Mouse (Mus musculus): ENCODE results near the gene Ap1g1.
"Not testable (repeated sequence)": the region's sequence is repeated elsewhere in the genome, so short reads cannot be mapped to it uniquely, and the experiment has no call there.

Ap1g1 gene

GRCm38 (mm10) chr8:109778280-109778977 is at the start of gene Ap1g1:
TSS of gene Ap1g1 (plus strand) at chr8:109778554.
- peak; percentile 95 for DNase-seq

GRCm38 (mm10) chr8:109731012-109731411 is 47.3 kb upstream of the Ap1g1 start:
- no peak for DNase-seq

- DNase-seq: no peak
Observed at GRCm38 (mm10) chr8:109734018-109734417, 44.3 kb upstream of the Ap1g1 start.

- no peak for DNase-seq
Observed at GRCm38 (mm10) chr8:109736819-109737218, 41.5 kb upstream of the Ap1g1 start.

- peak; percentile 95 for DNase-seq
Observed at GRCm38 (mm10) chr8:109737237-109738048, 40.9 kb upstream of the Ap1g1 start, which contains the start of gene Atxn1l. TSS of gene Atxn1l (minus strand) at chr8:109737739.

GRCm38 (mm10) chr8:109738049-109738380 is 40.3 kb upstream of the Ap1g1 start:
- no peak for DNase-seq

- DNase-seq: no peak
Observed at GRCm38 (mm10) chr8:109747468-109748199, 30.7 kb upstream of the Ap1g1 start.

- DNase-seq: no peak
Observed at GRCm38 (mm10) chr8:109750274-109750673, 28.1 kb upstream of the Ap1g1 start.

- DNase-seq: no peak
Observed at GRCm38 (mm10) chr8:109750699-109751098, 27.7 kb upstream of the Ap1g1 start.

- DNase-seq: no peak
Observed at GRCm38 (mm10) chr8:109751731-109752485, 26.4 kb upstream of the Ap1g1 start.

GRCm38 (mm10) chr8:109754696-109755095 is 23.7 kb upstream of the Ap1g1 start:
- no peak for DNase-seq

- DNase-seq: not testable (repeated sequence)
Observed at GRCm38 (mm10) chr8:109755554-109755953, 22.8 kb upstream of the Ap1g1 start.

- no peak for DNase-seq
Observed at GRCm38 (mm10) chr8:109756849-109757248, 21.5 kb upstream of the Ap1g1 start.

- DNase-seq: no peak
Observed at GRCm38 (mm10) chr8:109759426-109759825, 18.9 kb upstream of the Ap1g1 start.

GRCm38 (mm10) chr8:109760221-109760620 is 18.1 kb upstream of the Ap1g1 start:
- no peak for DNase-seq

- no peak for DNase-seq
Observed at GRCm38 (mm10) chr8:109764031-109764430, 14.3 kb upstream of the Ap1g1 start.

GRCm38 (mm10) chr8:109766081-109766480 is 12.3 kb upstream of the Ap1g1 start:
- no peak for DNase-seq

GRCm38 (mm10) chr8:109773154-109773553 is 5.2 kb upstream of the Ap1g1 start:
- no peak for DNase-seq

- DNase-seq: no peak
Observed at GRCm38 (mm10) chr8:109777851-109778250, 503 bp upstream of the Ap1g1 start.

- no peak for DNase-seq
Observed at GRCm38 (mm10) chr8:109778993-109779421, 653 bp downstream of the Ap1g1 start.

GRCm38 (mm10) chr8:109779431-109780228 is 1.3 kb downstream of the Ap1g1 start:
- DNase-seq: no peak

GRCm38 (mm10) chr8:109780548-109780947 is 2.2 kb downstream of the Ap1g1 start:
- DNase-seq: no peak
